Mouse (Mus musculus): ENCODE data around the gene Gm20903. TPM values are rescaled to one million over a fixed set of nuclear protein-coding genes. Genes with fewer than 3 reads are reported as not detected.

Gm20903 gene
- total RNA-seq (2023) = not detected in 4 replicates

GRCm38 (mm10) chrY:73669015-73669414, at the start of gene Gm20903:
Gene Gm20903 (plus strand): TSS chrY:73669315.

Data from B cell, adult 62 days (primary cell).